Mouse (Mus musculus): ENCODE results near the gene Sncg.
A peak's percentile ranks its signal among the peaks of the same experiment; 100 is the strongest.
"Not testable (repeated sequence)": the region's sequence is repeated elsewhere in the genome, so short reads cannot be mapped to it uniquely, and the experiment has no call there.

The Sncg gene

DNA sequence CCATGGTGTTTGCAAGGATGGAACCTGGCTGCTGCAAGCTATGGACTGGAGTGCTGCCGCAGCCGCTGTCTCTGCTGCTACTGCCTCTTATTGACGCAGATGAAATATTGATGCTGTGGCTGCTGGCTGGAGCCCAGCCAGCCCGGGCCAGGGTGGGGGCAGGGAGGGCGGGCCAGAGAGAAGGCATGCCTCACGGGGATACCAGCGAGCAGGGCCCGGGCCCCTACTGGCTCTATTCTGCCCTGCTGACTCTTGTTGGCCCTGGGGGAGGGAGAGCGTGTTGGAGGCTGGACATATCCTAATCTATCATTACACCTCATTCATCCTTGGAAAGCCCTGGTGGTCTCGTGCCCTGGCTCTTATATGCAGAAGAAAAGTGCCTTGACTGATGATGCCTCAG is at the start of gene Sncg:
Gene Sncg (minus strand): TSS at position 213 of the 400 bp plus-strand sequence.
- no peak for DNase-seq

DNA sequence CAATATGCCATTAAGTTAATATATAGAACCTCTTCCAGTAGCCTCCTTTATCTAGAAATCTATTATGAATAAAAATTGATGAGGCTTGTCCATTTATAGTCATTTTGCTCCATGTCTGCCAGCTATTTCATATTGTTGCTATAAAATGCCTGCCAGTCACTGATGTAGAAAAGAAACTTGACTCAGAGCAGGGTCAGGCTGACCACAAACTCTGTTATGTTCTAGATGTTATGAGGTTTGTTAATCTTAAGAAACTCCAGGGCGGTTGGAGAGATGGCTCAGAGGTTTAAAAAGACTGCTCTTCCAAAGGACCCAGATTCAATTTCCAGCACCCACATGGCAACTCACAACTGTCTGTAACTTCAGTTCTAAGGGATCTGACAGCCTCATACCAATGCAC is 46.5 kb upstream of the Sncg start:
- no peak for DNase-seq

DNA sequence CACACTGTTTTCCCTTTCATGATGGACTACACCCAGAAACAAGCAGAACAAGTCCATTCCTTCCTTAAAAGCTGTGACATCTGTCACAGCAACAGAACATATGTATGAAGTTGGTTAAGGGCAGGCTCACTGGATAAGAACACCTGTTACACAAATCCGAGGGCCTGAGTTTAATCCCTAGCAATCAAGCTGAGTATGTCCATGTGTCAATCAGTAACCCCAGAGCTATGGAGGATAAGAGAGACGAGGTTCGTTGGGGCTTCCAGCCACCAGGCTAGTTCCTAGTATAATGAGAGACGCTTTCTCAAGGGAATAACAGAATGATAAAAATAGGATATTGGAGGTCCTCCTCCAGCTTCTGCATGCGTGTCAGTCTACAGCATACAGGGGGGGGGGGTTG is 42.9 kb upstream of the Sncg start:
- no peak for DNase-seq

DNA sequence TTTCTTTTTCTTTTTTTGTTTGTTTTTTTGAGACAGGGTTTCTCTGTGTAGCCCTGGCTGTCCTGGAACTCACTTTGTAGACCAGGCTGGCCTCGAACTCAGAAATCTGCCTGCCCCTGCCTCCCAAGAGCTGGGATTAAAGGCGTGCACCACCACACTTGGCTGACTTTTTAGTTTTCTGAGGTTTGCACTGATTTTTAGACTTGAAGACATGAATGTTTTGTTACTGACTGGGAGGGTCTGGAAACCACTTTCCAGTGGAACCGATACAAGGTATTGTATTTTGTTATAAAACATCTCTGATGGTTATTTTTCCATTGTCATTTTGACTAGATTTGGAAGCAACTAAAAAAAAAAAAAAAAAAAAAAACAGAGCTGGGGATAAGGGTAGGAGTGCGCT is 42.4 kb upstream of the Sncg start:
- not testable (repeated sequence) for DNase-seq

DNA sequence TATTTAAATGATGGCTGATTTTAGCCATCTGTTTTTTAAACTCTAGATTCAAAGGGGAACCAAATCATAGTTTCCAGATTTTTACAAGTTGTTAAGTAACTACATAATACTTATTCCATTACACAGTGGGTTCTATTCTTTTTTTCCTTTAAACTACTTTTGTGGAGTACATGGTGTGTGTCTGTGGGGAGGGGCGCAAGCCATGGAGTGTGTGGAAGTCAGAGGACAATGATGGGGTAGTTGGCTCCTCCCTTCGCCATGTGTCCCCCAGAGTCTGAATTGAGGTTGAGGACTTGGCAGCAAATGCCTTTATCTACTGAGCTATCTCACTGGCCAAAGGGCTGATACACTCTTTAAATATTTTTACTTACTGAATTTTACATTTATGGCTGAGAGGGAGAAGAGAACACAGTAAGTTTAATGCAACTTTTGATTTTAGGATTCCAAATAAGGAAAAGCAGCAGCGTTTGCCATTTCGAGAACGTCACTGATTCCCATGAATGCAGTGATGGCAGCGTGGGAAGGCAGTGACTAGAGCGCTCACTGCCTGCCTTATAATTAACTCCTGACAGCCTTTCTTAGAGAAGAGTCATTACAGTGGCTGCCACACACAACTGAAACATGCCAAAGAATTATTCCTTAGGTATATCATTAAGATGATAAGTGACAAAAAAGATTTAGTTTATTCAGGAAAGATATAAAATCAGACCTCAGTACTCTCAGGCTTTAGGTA is 37.7 kb upstream of the Sncg start:
- DNase-seq, result no peak

DNA sequence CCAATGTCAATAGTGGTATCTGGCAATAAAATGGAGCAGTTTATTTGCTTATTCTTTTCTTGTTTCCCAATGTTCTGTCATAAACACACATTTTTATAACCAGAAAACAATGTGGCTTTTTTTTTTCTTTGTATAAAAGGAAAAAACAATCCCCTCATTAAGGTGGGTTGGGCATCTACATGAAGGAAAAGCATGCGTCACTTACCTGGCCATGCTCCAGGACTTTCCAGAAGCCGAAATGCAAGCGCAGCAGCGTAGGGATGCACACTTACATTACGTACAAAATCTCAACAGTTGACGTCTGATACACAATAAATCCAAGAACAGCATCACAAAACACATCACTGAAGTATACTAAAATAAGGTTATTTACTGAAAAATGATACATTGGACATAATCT is 36.1 kb upstream of the Sncg start:
- no peak for DNase-seq

DNA sequence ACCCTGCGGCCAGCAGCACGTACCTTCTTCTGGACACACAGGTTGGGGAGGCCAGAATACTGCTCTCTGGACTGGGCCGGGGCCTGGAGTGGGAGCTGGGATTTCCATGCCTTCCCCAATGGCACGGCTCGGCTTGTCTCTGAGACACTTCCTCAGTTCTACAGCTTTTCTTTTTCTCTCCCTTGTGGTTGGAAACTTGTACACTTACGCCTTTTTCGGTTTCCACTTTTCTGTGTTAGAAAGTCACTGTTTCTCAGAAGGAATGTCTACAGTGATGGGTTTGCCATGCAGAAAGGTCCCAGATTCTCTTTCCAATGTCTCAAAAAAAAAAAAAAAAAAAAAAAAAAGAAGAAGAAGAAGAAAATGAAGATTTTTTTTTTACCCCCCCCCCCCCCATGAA is 28.8 kb upstream of the Sncg start:
- DNase-seq, result no peak

DNA sequence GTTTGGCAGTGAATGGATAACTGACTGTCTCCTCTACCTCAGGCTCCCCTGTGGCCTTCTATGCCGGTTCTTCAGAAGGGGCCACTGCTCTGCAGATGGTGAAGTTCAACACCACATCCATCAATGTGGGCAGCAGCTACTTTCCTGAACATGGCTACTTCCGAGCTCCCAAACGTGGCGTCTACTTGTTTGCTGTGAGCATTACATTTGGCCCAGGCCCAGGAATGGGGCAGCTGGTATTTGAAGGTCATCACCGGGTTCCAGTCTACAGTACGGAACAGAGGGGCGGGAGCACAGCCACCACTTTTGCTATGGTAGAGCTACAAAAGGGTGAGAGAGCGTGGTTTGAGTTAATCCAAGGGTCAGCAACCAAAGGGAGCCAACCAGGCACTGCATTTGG is 28.3 kb upstream of the Sncg start:
- no peak for DNase-seq

DNA sequence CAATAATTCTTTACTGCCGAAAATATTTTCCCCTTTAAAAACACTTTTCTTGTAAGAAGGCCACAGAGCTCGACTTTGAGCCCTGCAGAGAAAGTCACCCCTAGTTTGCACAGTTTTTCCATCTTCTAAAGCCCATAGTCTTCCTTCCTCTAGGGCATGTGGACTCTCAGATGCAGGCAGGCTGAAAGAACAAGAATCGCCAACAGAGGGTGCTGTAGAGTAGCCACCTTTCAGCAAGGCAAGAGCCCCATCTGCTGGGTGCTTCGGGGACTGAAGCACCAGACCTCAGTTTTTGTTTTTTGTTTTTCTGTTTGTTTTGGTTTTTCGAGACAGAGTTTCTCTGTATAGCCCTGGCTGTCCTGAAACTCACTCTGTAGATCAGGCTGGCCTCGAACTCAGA is 26.5 kb upstream of the Sncg start:
- peak; percentile 74 for DNase-seq

DNA sequence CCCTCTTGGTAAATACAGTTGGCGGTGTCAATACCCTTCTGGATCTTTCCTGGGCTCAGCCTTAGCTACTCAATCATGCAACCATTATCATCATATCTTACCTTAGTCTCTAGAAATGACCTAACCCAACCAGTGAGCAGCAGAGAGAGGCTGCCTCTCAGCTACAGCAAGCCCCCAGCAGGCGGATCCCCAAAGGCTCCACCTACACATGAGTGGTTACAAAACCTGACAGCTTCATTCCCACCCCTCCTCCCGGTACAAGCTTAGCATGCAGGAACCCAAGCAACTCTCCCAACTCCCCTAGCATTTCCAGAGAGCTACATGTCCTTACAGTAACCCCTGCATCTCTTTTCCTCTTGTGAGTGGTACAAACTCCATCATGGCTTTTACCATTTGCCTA is 25.4 kb upstream of the Sncg start:
- DNase-seq, result no peak

DNA sequence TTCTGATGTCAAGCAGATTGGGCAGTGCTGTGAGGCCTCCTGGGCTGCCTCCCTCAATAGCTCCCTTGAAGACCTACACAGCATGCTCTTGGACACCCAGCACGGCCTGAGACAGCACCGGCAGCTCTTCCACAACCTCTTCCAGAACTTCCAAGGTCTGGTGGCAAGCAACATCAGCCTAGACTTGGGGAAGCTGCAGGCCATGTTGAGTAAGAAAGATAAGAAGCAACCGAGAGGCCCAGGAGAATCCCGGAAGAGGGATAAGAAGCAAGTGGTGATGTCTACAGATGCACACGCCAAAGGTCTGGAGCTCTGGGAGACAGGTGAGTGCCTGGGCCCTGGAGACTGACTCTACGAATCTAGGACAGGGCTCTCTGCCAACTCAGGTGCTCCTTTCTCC is 24.7 kb upstream of the Sncg start:
- no peak for DNase-seq

DNA sequence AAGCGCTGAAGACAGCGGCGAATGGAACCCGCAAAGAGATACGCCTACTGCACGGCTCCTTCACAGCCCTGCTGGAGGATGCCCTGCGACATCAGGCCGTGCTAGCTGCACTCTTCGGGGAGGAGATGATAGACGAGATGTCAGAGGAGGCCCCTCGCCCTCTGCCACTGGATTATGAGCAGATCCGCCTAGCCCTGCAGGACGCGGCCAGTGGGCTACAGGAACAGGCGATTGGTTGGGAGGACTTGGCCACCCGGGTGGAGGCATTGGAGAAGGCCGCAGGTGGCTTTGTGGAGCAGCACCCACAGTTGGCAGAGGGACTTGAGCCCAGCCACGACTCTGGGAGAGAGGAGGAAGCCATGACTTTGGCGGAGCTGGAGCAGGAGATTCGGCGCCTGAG is 24.3 kb upstream of the Sncg start:
- no peak for DNase-seq

DNA sequence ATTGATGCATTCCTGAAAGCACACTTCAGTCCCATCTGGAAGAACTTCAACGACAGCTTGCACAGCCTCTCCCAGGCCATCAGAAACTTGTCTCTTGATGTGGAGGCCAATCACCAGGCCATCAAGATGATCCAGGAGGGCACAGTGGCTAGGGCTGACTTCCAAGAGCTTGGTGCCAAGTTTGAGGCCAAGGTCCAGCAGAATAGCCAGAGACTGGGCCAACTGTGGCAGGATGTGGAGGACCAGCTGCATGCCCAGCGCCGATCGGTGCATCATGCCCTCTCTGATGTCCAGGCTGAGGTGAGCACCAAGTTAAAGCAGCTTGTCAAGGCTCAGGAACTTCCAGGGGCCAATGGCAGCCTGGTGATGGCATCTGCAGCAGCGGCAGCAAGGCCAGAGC is 23.3 kb upstream of the Sncg start:
- DNase-seq, result no peak

DNA sequence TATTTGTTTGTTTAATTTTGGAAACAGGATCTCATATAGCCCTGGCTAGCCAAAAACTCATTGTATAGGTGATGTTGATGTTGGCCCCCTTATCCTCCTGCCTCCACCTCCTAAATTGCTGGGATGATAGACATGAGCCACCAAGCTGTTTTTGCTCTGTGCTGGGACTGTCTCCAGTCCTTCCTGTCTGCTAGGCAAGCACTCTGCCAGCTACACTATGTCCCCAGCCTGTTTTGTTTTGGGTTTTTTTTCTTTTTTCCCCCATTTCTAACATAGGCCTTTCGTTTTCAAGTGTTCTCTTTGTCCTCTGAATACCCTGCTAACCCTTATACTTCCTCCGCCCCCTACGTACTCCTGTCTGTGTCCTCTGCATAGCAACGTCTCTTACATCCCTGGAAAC is 18.7 kb upstream of the Sncg start:
- DNase-seq, result no peak

DNA sequence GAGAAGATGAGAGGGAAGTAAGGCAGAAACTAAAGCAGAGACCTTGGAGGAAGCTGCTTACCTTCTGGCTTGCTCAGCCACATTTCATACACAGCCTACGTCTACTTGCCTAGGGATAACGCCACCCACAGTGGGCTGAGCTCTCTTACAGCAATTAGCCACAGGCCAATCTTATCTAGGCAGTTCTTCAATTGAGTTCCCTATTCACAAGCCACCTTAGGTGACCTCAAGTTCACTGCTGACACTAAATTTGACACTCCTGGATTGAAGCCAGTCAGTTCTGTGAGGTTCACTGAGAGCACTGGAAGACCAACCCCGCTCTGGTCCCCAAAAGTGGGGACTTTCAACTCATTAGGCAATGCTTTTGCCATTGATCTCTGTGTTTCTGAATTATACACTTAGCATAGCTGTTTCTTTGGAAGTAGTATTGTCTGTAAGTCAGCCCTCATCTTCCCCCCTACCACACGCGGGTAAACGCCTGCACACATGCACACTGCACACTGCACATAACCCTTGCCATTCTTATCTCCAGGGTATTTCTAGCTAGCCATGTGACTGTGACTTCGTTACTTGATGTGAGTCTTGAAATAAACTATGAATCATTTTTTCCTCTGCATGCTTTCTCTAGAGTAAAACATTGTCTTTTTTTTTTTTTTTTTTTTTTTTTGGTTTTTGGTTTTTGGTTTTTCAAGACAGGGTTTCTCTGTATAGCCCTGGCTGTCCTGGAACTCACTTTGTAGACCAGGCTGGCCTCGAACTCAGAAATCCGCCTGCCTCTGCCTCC is 8.5 kb upstream of the Sncg start:
- DNase-seq, result no peak

DNA sequence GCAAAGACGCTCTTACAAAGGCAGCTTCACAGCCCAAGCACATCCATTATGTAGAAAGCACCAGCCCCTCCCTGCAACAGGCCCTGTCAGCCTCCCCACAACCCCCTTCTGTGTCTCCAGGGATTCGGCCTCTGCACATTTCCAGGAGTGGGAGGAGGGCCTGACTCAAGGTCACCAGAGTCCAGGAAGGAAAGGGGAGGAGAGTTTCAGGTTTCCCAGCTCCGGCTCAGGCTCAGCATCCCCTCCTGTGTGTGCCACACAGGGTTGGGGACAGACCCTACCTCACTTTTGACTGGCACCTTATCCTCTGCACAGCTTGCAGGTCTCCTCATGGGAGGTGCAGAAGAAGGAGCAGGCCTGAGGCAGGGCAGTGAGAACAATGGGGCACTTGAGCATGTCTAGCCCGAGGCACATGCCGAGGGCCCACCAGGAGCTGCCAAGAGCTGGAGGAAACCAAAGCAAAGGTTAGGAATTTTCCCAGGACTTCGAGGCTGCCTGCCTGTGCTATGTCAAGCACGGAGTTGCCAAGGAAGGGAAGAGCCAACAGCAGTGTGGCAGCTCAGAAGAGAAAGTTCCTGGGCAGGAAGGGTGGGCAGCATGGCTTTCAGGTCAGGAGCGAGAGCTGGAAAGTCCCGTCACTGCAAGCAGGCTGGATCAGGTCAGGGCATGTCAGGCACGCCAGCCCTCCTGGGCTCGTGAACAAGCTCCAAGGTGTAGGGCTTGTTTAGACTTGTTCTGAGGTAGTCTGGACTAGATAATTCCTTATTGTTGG is 4.2 kb upstream of the Sncg start:
- no peak for DNase-seq

DNA sequence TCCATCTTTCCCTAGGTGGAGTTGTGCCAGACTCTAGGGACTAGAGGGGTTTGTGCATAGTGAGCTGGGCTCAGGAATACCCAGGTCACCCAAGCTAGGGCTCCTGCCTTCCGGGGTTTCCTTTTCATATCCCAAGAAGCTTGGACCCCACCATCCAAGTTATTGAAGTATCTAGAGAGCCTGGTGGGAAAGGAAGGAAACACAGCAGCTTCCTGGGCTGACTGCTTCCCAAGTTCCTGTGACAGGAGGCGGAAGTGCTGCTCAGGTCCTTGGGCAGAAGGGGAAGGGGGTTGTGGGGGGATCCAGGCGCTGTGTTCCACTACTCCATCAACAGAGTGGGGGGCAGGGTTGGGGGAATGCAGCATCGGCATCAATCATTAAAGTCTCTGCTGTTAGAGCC is 2.5 kb upstream of the Sncg start:
- no peak for DNase-seq

DNA sequence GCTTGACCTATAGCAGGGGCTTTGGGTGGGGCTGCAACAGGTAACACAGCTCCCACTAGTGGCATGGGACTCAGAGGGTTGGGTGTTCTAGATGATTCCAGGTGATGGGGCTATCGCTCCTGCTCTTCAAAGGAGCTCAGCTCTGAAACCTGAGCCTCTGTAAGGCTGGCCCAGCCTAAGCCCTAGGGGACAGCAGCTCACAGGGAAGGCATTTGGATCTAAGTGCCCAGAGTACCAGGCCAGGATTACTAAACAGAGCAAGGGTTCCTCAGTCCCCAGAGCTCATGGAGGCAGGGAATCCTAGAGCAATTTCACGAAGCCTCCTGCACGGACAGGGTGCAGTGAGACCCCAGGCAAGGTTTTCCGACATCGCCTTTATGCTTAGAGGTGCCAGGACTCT is 1.4 kb upstream of the Sncg start:
- DNase-seq, result no peak

DNA sequence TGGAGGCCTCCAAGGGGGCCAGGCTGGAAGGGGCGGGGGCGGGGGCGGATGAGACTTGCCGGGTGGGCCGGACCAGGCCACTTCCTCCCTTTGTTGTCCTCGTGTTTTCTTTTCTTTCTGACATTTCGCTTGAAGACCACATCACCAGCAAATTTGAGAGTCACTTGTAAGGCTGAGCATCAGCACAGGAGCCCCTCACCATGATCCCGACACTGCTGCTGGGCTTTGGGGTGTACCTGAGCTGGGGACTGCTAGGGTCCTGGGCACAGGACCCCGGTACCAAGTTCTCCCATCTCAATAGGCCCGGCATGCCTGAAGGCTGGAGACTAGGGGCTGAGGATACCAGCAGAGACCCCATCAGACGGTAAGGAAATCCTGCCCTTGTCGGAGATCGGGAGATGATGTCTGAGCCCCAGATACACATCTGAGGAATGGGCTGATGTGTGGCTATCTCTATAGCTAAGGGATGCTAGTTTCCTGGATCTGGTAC is 871 bp upstream of the Sncg start, which contains the start of gene Mmrn2:
Gene Mmrn2 (plus strand): TSS at position 51 of the 490 bp plus-strand sequence.
- no peak for DNase-seq

DNA sequence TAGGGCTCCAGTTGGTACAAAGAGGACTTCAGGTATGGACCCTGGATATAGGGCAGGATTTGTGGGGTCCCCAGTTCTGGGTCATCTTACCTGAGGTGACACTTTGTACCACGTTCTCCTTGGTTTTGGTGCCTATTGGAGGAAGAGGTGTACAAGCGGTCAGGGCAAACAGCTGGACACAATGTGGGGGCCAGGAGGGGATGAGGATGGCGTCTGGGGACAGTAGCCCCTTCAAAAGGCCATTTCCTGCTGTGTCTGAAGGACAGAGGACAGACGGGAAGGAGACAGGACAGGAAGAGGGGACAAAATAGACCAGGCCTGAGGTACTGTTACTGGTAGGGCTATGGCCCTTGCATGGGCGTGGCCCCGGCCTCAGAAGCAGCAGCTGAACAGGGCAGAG is 1.0 kb downstream of the Sncg start:
- DNase-seq, result no peak

DNA sequence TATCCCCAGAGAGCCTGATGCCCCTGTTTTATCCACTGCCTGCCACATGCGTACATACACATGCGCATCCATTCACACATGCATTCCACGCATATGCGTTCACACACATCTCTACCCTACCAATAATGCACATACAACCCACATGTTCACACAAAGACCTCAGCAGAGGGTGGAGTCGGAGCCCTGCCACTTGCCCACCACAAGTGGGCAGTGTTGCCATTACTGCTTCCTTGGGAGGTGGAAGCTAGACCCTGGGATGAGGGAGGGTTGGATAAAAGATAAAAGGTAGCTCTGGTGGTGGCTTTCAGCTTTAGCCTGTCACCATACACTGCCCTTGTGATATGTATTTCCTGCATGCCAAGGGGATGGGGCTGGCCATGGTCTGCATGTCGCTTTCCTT is 1.9 kb downstream of the Sncg start:
- DNase-seq, result peak; percentile 66

DNA sequence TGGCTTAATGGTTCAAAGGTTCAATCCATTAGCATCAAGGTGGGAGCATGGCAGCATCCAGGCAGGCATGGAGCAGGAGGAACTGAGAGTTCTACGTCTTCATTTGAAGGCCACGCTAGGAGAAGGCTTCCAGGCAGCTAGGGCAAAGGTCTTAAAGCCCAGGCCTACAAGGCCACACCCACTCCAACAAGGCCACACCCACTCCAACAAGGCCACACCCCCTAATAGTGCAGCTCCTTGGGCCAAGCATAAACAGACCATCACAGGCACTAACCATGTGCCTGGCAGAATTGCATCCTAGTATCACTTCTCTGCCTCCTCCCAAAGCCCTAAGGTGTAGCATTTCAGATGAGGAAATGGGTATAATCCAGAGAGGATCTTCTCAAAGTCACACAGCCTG is 2.8 kb downstream of the Sncg start:
- no peak for DNase-seq

DNA sequence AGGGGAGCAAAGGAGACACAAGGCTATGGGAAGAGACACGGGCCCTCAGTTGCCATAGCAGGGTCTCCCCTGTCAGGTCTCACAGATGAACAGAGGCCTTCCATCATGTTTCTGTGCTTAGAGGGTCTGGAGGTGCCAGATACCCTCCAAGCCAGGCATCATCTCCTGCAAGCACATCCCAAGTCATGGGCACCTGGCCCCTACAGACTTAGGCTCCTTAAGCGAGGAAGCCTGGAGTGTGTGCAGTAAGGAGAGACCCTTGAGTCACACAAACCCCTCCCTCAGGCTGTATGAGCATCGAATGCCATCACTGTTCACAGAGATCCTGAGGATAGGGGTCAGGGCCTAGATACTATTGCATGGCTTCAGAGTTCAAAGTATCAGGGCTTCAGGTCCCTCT is 3.7 kb downstream of the Sncg start:
- DNase-seq, result no peak

DNA sequence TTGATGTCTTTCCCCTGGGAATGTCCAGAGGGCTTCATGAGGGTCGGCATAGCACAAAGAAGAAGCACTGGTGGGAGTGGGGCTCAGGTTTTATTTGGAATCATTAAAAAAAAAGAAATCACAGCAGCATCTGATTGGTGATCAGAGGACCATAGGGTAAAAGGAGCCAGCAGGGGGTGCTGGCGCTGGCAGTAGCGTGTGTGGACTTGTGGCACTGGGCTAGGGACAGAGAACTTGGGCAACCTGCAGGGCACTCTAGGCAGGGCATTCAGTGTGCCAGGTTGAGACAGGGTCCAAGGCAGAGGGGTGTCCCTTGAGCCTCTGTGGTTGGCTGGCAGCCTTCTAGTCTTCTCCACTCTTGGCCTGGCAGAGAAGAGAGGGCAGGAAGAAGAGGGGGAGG is 4.4 kb downstream of the Sncg start:
- no peak for DNase-seq
